Mouse (Mus musculus) hindbrain, postnatal 0 days (tissue): ENCODE measurements around the gene Stk11ip. TPM values are rescaled to one million over a fixed set of nuclear protein-coding genes. Genes with fewer than 3 reads are reported as not detected.

Experiments
- ATAC-seq: fragments of 200-750 bp; cut with Nextera tagmentation; 2 replicates; pipeline ENCODE4 v1.8.0; 2017; ENCODE audit warnings: mild to moderate bottlenecking, moderate TSS enrichment, moderate library complexity
- DNase-seq: peaks from one replicate; pipeline ENCODE4 v3.0.0-alpha.2; 2015; ENCODE audit warnings: low spot score
- H3K27ac ChIP-seq: fragments of 300-500 bp; sonication (generic); 2 replicates; pipeline ENCODE4 v1.5.1; 2014; ENCODE audit warnings: mild to moderate bottlenecking
- H3K27me3 ChIP-seq: fragments of 300-500 bp; sonication (generic); 2 replicates; pipeline ENCODE4 v1.6.1; 2014; ENCODE audit warnings: low read length, mixed read lengths; ENCODE audit not compliant: insufficient read depth
- H3K36me3 ChIP-seq: fragments of 300-500 bp; sonication (generic); 2 replicates; pipeline ENCODE4 v1.6.1; 2014; ENCODE audit warnings: low read length, mixed read lengths; ENCODE audit not compliant: insufficient read depth
- H3K4me1 ChIP-seq: fragments of 300-500 bp; sonication (generic); 2 replicates; pipeline ENCODE4 v1.6.1; 2014; ENCODE audit warnings: antibody characterized with exemption, low read length, mixed read lengths; ENCODE audit not compliant: insufficient read depth
- H3K4me2 ChIP-seq: fragments of 300-500 bp; sonication (generic); 2 replicates; pipeline ENCODE4 v1.6.1; 2014; ENCODE audit warnings: low read depth, mild to moderate bottlenecking, low read length, moderate library complexity, mixed read lengths
- H3K4me3 ChIP-seq: fragments of 300-500 bp; sonication (generic); 2 replicates; pipeline ENCODE4 v1.5.1; 2014; ENCODE audit warnings: low read length
- H3K9ac ChIP-seq: fragments of 300-500 bp; sonication (generic); replicated peaks from 2 replicates; pipeline ENCODE4 v1.6.1; 2014; ENCODE audit warnings: mild to moderate bottlenecking, low read length, moderate library complexity, mixed read lengths
- H3K9me3 ChIP-seq: fragments of 300-500 bp; sonication (generic); 2 replicates; pipeline ENCODE4 v1.6.1; 2016; ENCODE audit warnings: low read length, mixed read lengths
- CTCF ChIP-seq: IDR thresholded peaks from 2 replicates; pipeline ENCODE4 v1.5.1; 2016; ENCODE audit warnings: antibody characterized with exemption, control low read depth, low read depth
- WGBS: fragments of 180-500 bp; shearing (Covaris S2); extraction: QIAGEN DNeasy Blood & Tissue Kit; methylation state at CpG from one replicate; pipeline ENCODE4 v1.1.7; 2014; 5-methylcytosine and 5-hydroxymethylcytosine counted together
- polyA plus RNA-seq: library from polyadenylated mRNA; unstranded; fragments of >200 nt; fragmentation: Nextera tagmentation; extraction: Ambion mirVana; gene quantifications from 2 replicates; pipeline ENCODE4 v1.2.1, GENCODE M21; 2015
- total RNA-seq: library from RNA; depleted of rRNA; stranded (reverse); fragments of >200 nt; gene quantifications from 2 replicates; pipeline ENCODE4 v1.2.3, GENCODE M21; 2014

Stk11ip gene
- total and polyA plus RNA-seq, 2 experiments from 2014 or later, result 14.0 to 46.9 TPM

DNA sequence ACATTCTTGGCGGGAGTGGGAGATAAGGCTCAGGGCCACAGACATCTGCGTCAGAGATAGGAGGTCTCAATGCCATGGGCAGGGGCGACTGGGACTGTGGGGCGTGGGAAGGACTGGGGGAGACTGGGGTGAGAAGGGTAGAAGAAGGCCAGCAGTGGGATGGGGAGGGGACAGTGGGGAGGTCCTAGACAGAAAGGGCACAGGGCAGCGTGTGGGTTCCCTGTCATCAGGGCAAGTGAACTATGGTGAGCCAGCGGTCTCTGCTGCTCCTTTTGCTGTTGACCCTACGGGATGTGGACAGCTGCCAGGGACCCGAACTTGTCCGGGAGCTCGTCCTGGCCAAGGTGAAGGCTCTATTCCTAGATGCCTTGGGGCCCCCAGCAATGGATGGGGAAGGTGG lies 14.3 kb upstream of the Stk11ip start, which contains the start of gene Inha:
TSS of gene Inha (plus strand) at position 72 of the 400 bp plus-strand sequence.
- H3K4me2 ChIP-seq, result peak within 1 kb of the TSS; percentile 89
- ATAC-seq (no peak), DNase-seq (no peak)
- WGBS, result 79% methylated on average over 10 of the region's 10 CpGs
- TF ChIP-seq CTCF, result no peak
- peak within 1 kb of the TSS; percentile 77 for H3K4me3 ChIP-seq
- no peaks in the 10 kb centered on the region for H3K36me3 ChIP-seq
- H3K9me3 ChIP-seq, result no peaks in the 10 kb centered on the region
- H3K4me1 ChIP-seq, result 0 out of 2 replicates have a peak, but pooled peaks cover 11% of the 10 kb centered on the region
- peak within 1 kb of the TSS; percentile 89 for H3K27ac ChIP-seq
- no peaks in the 10 kb centered on the region for H3K27me3 ChIP-seq
- peak within 1 kb of the TSS; percentile 96 for H3K9ac ChIP-seq

DNA sequence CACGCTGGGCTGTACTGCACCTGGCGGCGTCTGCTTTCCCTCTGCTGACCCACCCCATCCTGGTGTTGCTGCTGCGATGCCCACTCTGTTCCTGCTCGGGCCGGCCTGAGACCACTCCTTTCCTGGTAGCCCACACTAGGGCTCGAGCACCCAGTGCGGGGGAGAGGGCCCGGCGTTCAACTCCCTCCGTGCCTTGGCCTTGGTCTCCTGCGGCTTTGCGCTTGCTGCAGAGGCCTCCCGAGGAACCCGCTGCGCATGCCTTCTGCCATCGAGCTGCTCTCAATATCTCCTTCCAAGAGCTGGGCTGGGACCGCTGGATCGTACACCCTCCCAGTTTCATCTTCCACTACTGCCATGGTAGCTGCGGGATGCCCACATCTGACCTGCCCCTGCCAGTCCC lies 11.7 kb upstream of the Stk11ip start:
- DNase-seq (no peak), ATAC-seq (no peak)
- no peaks in the 10 kb centered on the region for H3K27me3 ChIP-seq
- no peak overlapping the region for H3K9ac ChIP-seq
- 49% methylated on average over 20 of the region's 20 CpGs for WGBS
- H3K4me3 ChIP-seq, result no peak overlapping the region
- H3K4me1 ChIP-seq, result 0 out of 2 replicates have a peak, but pooled peaks cover 7% of the 10 kb centered on the region
- no peaks in the 10 kb centered on the region for H3K9me3 ChIP-seq
- no peak overlapping the region for H3K27ac ChIP-seq
- H3K36me3 ChIP-seq, result no peaks in the 10 kb centered on the region
- no peak overlapping the region for H3K4me2 ChIP-seq
- no peak for TF ChIP-seq CTCF

DNA sequence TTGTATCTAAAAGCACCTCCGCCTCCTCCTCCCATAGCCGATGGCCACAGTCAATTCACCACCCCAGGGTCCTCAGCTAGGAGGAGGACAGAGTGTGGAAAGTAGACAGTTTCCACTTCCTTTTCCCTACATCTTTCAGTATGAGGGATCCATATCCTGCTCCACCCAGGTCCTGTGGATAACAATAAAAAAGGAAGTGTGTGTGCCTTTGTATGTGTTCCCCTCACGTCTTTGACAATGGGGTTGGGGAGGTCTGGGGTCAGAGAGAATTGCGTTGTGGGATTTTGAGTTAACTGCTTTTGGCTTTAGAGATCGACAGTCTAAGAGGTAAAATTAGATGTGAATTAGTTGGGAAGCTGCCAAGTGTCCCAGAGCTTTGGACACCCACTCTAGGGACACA lies 11.2 kb upstream of the Stk11ip start:
- H3K4me2 ChIP-seq, result no peak overlapping the region
- ATAC-seq (no peak), DNase-seq (no peak)
- no peaks in the 10 kb centered on the region for H3K9me3 ChIP-seq
- H3K27me3 ChIP-seq, result no peaks in the 10 kb centered on the region
- no peak for TF ChIP-seq CTCF
- H3K36me3 ChIP-seq, result no peaks in the 10 kb centered on the region
- WGBS, result 68% methylated on average over 5 of the region's 5 CpGs
- H3K4me3 ChIP-seq, result no peak overlapping the region
- H3K4me1 ChIP-seq, result 0 out of 2 replicates have a peak, but pooled peaks cover 6% of the 10 kb centered on the region
- no peak overlapping the region for H3K27ac ChIP-seq
- no peak overlapping the region for H3K9ac ChIP-seq

DNA sequence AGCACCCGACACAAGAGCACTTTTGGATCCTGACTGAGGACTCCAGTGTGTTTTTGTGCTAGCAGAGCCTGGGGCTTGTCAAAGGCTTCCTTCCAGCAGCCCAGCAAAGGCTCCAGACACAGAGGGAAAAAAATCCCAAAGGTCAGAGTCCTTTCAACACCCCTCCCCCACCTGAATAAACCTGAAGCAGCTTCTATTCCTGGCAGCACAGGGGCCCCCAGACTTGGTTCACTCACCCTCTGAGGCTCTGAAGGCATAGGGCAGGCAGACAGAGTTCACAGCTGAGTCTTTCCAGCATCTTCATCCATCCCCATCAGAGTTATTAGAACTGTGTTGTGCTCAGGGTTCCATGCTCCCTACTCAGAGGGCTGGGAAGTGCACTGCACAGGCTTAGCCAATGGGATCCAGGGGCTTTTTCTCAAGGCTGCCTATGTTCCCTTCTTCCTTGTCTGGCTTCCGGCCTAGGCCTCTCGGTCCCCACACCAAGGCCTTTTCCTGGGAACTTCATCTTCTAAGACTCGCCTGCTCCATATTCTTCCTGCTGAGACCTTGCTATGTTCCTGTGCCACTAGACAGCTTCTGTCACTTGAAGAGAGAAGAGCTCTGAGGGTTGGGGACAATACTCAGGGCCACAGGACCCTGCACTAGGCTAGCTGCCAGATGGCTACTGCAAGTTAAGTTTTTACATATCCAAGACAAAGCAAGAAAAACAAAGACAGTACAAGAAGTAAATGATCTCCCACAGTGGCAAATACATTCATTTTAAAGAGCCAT lies 9.7 kb upstream of the Stk11ip start:
- Histone ChIP-seq H3K27ac (no peak overlapping the region), H3K9me3 (no peaks in the 10 kb centered on the region), H3K27me3 (no peaks in the 10 kb centered on the region), H3K4me2 (no peak overlapping the region), H3K4me1 (0 out of 2 replicates have a peak, but pooled peaks cover 3% of the 10 kb centered on the region), H3K9ac (no peak overlapping the region), H3K36me3 (no peaks in the 10 kb centered on the region), H3K4me3 (no peak overlapping the region)
- WGBS, result 47% methylated on average over 4 of the region's 4 CpGs
- TF ChIP-seq CTCF, result no peak
- no peak for ATAC-seq
- no peak for DNase-seq

DNA sequence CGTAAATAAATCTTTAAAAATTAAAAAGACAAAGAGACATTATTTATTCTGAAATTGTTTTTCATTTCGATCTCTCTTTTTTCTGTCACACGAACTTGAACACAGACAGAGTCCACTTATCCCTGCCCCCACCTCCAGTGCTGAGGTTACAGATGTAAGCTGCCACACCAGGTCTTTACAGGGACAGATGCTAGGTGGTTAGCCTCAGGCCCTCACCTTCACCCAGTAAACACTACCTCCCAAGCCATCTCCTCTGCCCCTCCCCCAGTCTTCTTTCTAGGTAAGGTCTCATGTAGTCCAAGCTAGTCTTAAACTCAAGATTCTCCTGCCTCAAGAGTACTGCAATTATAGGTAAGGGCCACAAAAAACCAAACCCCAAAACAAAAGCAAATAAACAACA lies 8.8 kb upstream of the Stk11ip start:
- WGBS, result 90% methylated on average over 3 of the region's 3 CpGs
- no peak for DNase-seq
- TF ChIP-seq CTCF, result no peak

DNA sequence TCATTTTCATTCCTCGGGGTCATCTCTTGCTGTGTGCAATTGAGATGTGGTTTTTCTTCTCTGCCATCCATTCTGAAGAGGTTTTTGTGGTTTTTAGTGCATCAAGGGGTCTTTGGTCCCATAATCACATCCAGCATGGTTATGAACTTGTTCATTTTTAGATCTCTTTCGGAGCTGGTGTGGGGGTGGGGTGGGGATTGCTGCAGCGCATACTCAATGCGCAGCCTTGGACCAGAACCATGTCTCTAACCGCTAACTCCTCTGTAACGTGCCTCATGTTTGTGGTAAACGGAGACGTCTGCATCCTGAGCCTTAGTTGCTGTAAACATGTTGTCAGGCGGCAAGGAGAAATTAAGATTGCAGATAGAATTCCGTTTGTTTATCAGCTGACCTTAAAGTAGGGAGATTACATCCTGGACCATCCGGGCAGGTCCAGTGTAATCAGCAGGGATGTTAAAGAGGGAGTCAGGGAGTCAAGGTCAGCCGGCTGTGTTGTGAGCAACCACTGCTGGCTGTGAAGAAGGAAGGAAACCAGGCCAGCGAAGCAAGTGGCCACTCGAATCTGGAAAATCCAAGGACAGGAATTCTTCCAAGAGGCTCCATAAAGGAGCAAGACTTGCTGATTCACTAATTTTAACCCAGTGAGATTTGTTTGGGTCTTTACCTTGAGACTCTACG lies 4.5 kb upstream of the Stk11ip start:
- H3K9me3 ChIP-seq, result no peaks in the 10 kb centered on the region
- no peak for TF ChIP-seq CTCF
- no peaks in the 10 kb centered on the region for H3K27me3 ChIP-seq
- H3K27ac ChIP-seq, result no peak overlapping the region
- H3K36me3 ChIP-seq, result no peaks in the 10 kb centered on the region
- no peaks in the 10 kb centered on the region; the same call in 1 of the 2 replicates for H3K4me1 ChIP-seq
- DNase-seq (no peak), ATAC-seq (no peak)
- 82% methylated on average over 15 of the region's 15 CpGs for WGBS
- no peak overlapping the region for H3K4me3 ChIP-seq
- no peak overlapping the region for H3K4me2 ChIP-seq
- no peak overlapping the region for H3K9ac ChIP-seq

More for the DNA sequence above, 8.8 kb upstream of the Stk11ip start:
- Histone ChIP-seq H3K9me3 (no peaks in the 10 kb centered on the region), H3K4me3 (no peak overlapping the region), H3K27me3 (no peaks in the 10 kb centered on the region), H3K4me1 (no peaks in the 10 kb centered on the region), H3K4me2 (no peak overlapping the region), H3K36me3 (no peaks in the 10 kb centered on the region), H3K27ac (no peak overlapping the region), H3K9ac (no peak overlapping the region)
- ATAC-seq, result no peak
